Mouse (Mus musculus) urinary bladder, adult 2 months (tissue): ENCODE data around the gene Trappc5. TPM values are rescaled to one million over a fixed set of nuclear protein-coding genes. Genes with fewer than 3 reads are reported as not detected.

Source experiments
- DNase-seq: peaks from one replicate; pipeline ENCODE4 v3.0.0; 2022; ENCODE audit warnings: low spot score
- polyA plus RNA-seq: library from polyadenylated mRNA; depleted of rRNA; stranded (reverse); fragments of >200 nt; gene quantifications from 2 replicates; pipeline ENCODE4 v1.2.3, GENCODE M21; 2012

Gene Trappc5
- polyA plus RNA-seq, 1 experiment = 29.5 TPM

- DNase-seq = no peak
These were observed 987 bp downstream of the Trappc5 start for GRCm38 (mm10) chr8:3676993-3677579.

- no peak for DNase-seq
These were observed 2.7 kb downstream of the Trappc5 start for GRCm38 (mm10) chr8:3678831-3679230.

GRCm38 (mm10) chr8:3679236-3679635 is 3.1 kb downstream of the Trappc5 start:
- DNase-seq = no peak

- no peak for DNase-seq
These were observed 3.6 kb downstream of the Trappc5 start for GRCm38 (mm10) chr8:3679656-3680055.

GRCm38 (mm10) chr8:3682435-3682834 is 6.3 kb downstream of the Trappc5 start:
- DNase-seq = no peak

- DNase-seq = no peak
These were observed 7.5 kb downstream of the Trappc5 start for GRCm38 (mm10) chr8:3683408-3684176.

- no peak for DNase-seq
These were observed 8.4 kb downstream of the Trappc5 start for GRCm38 (mm10) chr8:3684530-3684929.

GRCm38 (mm10) chr8:3685422-3685821 is 9.3 kb downstream of the Trappc5 start:
- DNase-seq = no peak

- no peak for DNase-seq
These were observed 11.4 kb downstream of the Trappc5 start for GRCm38 (mm10) chr8:3687537-3687936.

GRCm38 (mm10) chr8:3690774-3691173 is 14.7 kb downstream of the Trappc5 start:
- DNase-seq = no peak

- DNase-seq = no peak
These were observed 18.0 kb downstream of the Trappc5 start, which contains the start of gene Fcer2a for GRCm38 (mm10) chr8:3694121-3694520. Gene Fcer2a (minus strand): TSS chr8:3694175.

- no peak for DNase-seq
These were observed 25.4 kb downstream of the Trappc5 start for GRCm38 (mm10) chr8:3701491-3701890.

GRCm38 (mm10) chr8:3705711-3706110 is 29.6 kb downstream of the Trappc5 start:
- no peak for DNase-seq

GRCm38 (mm10) chr8:3707611-3708010 is 31.5 kb downstream of the Trappc5 start:
- no peak for DNase-seq

- DNase-seq = no peak
These were observed 34.2 kb downstream of the Trappc5 start for GRCm38 (mm10) chr8:3710312-3710711.

GRCm38 (mm10) chr8:3711646-3712045 is 35.5 kb downstream of the Trappc5 start:
- no peak for DNase-seq

GRCm38 (mm10) chr8:3717321-3717954 is 41.3 kb downstream of the Trappc5 start:
- no peak for DNase-seq

- peak; percentile 49 for DNase-seq
These were observed 42.5 kb downstream of the Trappc5 start for GRCm38 (mm10) chr8:3718559-3718958.

- no peak for DNase-seq
These were observed 44.5 kb downstream of the Trappc5 start, which contains the start of gene Clec4g for GRCm38 (mm10) chr8:3720551-3720950. Gene Clec4g (minus strand): TSS chr8:3720651.

- no peak for DNase-seq
These were observed 44.9 kb downstream of the Trappc5 start for GRCm38 (mm10) chr8:3721041-3721440.
